Mouse (Mus musculus): ENCODE data around the gene Tob2. TPM values are rescaled to one million over a fixed set of nuclear protein-coding genes. Genes with fewer than 3 reads are reported as not detected.

Tob2 gene
- total and polyA plus RNA-seq, 3 experiments = 49.7 to 114 (median 101) TPM

- no peak for DNase-seq
- no peak for TF ChIP-seq POLR2A (IDR thresholded peaks at IDR 0.05; ENCODE audit: insufficient read depth, low read depth, low read length)
- TF ChIP-seq EP300 (IDR thresholded peaks at IDR 0.05; ENCODE audit: insufficient read depth, low read depth, low read length) = no peak
- TF ChIP-seq CTCF (IDR thresholded peaks at IDR 0.05) = no peak
- peaks cover 25% of the 10 kb centered on the region for H3K36me3 ChIP-seq (ENCODE audit: control insufficient read depth, insufficient read depth, low read length)
- H3K27ac ChIP-seq = peak overlapping the region; percentile 40
- H3K79me2 ChIP-seq (replicated peaks; ENCODE audit: control insufficient read depth, insufficient read depth, low read length) = peaks cover 6% of the 10 kb centered on the region
- no peak overlapping the region for H3K4me3 ChIP-seq
- H3K4me1 ChIP-seq (ENCODE audit: control insufficient read depth, insufficient read depth, low read length) = peaks cover 12% of the 10 kb centered on the region
- H3K9ac ChIP-seq (ENCODE audit: low read depth, low read length) = no peak overlapping the region
- intact Hi-C loops (cut with DNase I) = no loop called here
- WGBS = 60% methylated on average over 9 of the region's 9 CpGs
- H3K27me3 ChIP-seq (ENCODE audit: control insufficient read depth, insufficient read depth, low read length) = no peaks in the 10 kb centered on the region
Measured at GRCm38 (mm10) chr15:81852411-81853000, 6.1 kb downstream of the Tob2 start.

DNA sequence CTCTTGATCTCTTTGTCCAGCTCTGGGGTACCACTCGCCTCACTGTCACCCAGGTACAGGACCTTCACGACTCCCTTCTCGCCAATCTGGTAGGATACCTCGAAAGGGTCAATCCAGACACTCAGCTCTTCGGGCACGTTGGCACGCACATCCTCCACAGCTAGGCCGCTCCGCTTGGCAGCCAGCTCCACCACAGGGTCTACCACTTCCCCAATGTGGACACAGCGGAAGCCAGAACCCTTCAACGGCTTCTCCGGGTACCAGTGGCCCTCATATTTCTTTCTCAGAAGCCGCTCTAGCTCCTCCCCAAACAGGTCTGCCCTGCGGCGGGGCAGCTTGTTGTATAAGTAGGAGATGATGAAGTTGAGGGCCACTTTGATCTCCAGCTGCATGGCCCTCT is 7.2 kb downstream of the Tob2 start:
- no peaks in the 10 kb centered on the region for H3K27me3 ChIP-seq (ENCODE audit: control insufficient read depth, insufficient read depth, low read length)
- 73% methylated on average over 15 of the region's 15 CpGs for WGBS
- peaks cover 6% of the 10 kb centered on the region for H3K79me2 ChIP-seq (replicated peaks; ENCODE audit: control insufficient read depth, insufficient read depth, low read length)
- TF ChIP-seq POLR2A (IDR thresholded peaks at IDR 0.05; ENCODE audit: insufficient read depth, low read depth, low read length) = no peak
- TF ChIP-seq CTCF (IDR thresholded peaks at IDR 0.05) = no peak
- TF ChIP-seq EP300 (IDR thresholded peaks at IDR 0.05; ENCODE audit: insufficient read depth, low read depth, low read length) = no peak
- no peak overlapping the region for H3K9ac ChIP-seq (ENCODE audit: low read depth, low read length)
- peak overlapping the region; percentile 40; the same call in 1 of the 2 replicates for H3K27ac ChIP-seq
- H3K36me3 ChIP-seq (ENCODE audit: control insufficient read depth, insufficient read depth, low read length) = peaks cover 25% of the 10 kb centered on the region
- intact Hi-C loops (cut with DNase I) = no loop called here
- no peak overlapping the region for H3K4me3 ChIP-seq
- peaks cover 12% of the 10 kb centered on the region for H3K4me1 ChIP-seq (ENCODE audit: control insufficient read depth, insufficient read depth, low read length)
- no peak for DNase-seq

DNA sequence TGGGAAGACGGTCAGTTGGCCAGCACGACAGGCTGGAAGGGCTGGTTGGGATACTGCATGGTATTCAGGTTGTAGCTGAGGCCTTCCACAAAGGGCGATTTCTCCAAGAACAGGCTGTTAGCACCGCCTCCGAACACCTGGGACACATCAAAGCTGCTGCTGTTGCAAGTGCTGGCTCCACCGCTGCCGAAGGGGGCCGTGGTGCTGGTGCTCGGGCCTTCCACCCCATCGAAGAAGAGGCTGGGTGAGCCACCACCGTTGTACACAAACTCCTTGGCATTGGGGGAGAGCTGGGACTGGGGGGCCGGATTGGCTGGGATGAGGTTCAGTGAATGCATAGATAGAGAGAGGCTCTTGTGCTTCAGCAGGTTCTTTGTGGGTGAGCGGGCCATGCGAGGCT is 7.9 kb downstream of the Tob2 start:
- peaks cover 15% of the 10 kb centered on the region for H3K4me1 ChIP-seq (ENCODE audit: control insufficient read depth, insufficient read depth, low read length)
- no peak overlapping the region for H3K4me3 ChIP-seq
- H3K27ac ChIP-seq = peak overlapping the region; percentile 9; the same call in 1 of the 2 replicates
- TF ChIP-seq CTCF (IDR thresholded peaks at IDR 0.05) = no peak
- no peak for TF ChIP-seq EP300 (IDR thresholded peaks at IDR 0.05; ENCODE audit: insufficient read depth, low read depth, low read length)
- no peak for TF ChIP-seq POLR2A (IDR thresholded peaks at IDR 0.05; ENCODE audit: insufficient read depth, low read depth, low read length)
- intact Hi-C loops (cut with DNase I) = no loop called here
- H3K9ac ChIP-seq (ENCODE audit: low read depth, low read length) = peak overlapping the region; percentile 0; the same call in 1 of the 2 replicates
- H3K27me3 ChIP-seq (ENCODE audit: control insufficient read depth, insufficient read depth, low read length) = no peaks in the 10 kb centered on the region
- peaks cover 25% of the 10 kb centered on the region for H3K36me3 ChIP-seq (ENCODE audit: control insufficient read depth, insufficient read depth, low read length)
- H3K79me2 ChIP-seq (replicated peaks; ENCODE audit: control insufficient read depth, insufficient read depth, low read length) = peaks cover 5% of the 10 kb centered on the region
- no peak for DNase-seq
- WGBS = 72% methylated on average over 14 of the region's 14 CpGs

DNA sequence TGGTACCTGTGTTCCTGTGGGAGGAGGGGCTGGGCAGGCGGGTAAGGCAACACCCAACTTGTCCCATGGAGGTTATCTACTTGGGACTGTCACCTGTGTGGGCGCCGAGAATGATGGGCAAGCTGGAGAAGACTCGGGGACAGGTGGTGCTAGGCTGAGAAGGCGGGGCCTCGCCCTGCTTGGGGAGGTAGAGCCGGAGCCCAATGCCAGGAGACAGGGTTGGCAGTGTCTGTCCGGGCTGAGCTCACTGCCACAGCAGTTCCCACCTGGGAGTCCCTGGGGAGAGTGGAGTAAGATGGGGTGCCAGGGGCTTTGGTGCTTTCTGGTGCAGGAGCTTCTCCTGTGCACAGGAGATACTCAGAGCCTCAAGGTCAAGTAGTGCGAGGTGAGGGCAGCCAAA is 9.5 kb downstream of the Tob2 start:
- peaks cover 5% of the 10 kb centered on the region for H3K79me2 ChIP-seq (replicated peaks; ENCODE audit: control insufficient read depth, insufficient read depth, low read length)
- DNase-seq = peak in 1 of 2 experiments; percentile 50
- H3K36me3 ChIP-seq (ENCODE audit: control insufficient read depth, insufficient read depth, low read length) = peaks cover 25% of the 10 kb centered on the region
- peak overlapping the region; percentile 56; the same call in 1 of the 2 replicates for H3K27ac ChIP-seq
- TF ChIP-seq POLR2A (IDR thresholded peaks at IDR 0.05; ENCODE audit: insufficient read depth, low read depth, low read length) = no peak
- 0 out of 2 replicates have a peak, but pooled peaks have one; percentile 36 for TF ChIP-seq EP300 (IDR thresholded peaks at IDR 0.05; ENCODE audit: insufficient read depth, low read depth, low read length)
- 55% methylated on average over 9 of the region's 9 CpGs for WGBS
- peak overlapping the region; percentile 26; the same call in 1 of the 2 replicates for H3K9ac ChIP-seq (ENCODE audit: low read depth, low read length)
- peaks cover 18% of the 10 kb centered on the region for H3K4me1 ChIP-seq (ENCODE audit: control insufficient read depth, insufficient read depth, low read length)
- no peak overlapping the region for H3K4me3 ChIP-seq
- H3K27me3 ChIP-seq (ENCODE audit: control insufficient read depth, insufficient read depth, low read length) = no peaks in the 10 kb centered on the region
- intact Hi-C loops (cut with DNase I) = no loop called here

DNA sequence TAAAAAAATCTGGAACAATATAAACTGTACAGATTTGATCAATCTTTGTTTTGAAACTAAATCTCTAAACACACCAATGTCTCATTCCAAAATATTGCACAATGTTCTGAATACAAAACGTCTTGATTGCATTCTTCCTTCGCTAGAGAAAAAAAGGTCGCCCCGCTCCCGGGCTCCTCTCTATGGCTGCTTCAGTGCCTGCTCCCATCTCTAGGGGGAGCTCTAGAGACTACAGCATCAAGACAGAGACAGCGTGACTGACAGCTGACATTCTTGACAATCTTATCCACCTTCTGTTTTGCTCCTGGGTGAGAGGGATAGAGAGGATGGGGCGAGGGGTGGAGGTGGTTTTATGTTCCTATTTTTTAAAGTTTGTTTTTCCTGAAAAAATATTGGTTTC is 10.3 kb downstream of the Tob2 start:
- Histone ChIP-seq H3K27me3 (ENCODE audit: control insufficient read depth, insufficient read depth, low read length) (no peaks in the 10 kb centered on the region), H3K27ac (peak overlapping the region; percentile 52; the same call in 1 of the 2 replicates), H3K4me3 (no peak overlapping the region), H3K9ac (ENCODE audit: low read depth, low read length) (no peak overlapping the region), H3K79me2 (replicated peaks; ENCODE audit: control insufficient read depth, insufficient read depth, low read length) (peaks cover 5% of the 10 kb centered on the region), H3K36me3 (ENCODE audit: control insufficient read depth, insufficient read depth, low read length) (peaks cover 25% of the 10 kb centered on the region), H3K4me1 (ENCODE audit: control insufficient read depth, insufficient read depth, low read length) (peaks cover 15% of the 10 kb centered on the region)
- no peak; the same call in 1 of the 2 replicates for TF ChIP-seq CTCF (IDR thresholded peaks at IDR 0.05)
- no peak for TF ChIP-seq EP300 (IDR thresholded peaks at IDR 0.05; ENCODE audit: insufficient read depth, low read depth, low read length)
- no peak for TF ChIP-seq POLR2A (IDR thresholded peaks at IDR 0.05; ENCODE audit: insufficient read depth, low read depth, low read length)
- DNase-seq = peak; percentile 64 to 66
- 16% methylated on average over 7 of the region's 7 CpGs for WGBS
- intact Hi-C loops (cut with DNase I) = no loop called here

- no peak overlapping the region for H3K4me3 ChIP-seq
- 77% methylated on average over 5 of the region's 5 CpGs for WGBS
- no peak overlapping the region for H3K9ac ChIP-seq (ENCODE audit: low read depth, low read length)
- H3K36me3 ChIP-seq (ENCODE audit: control insufficient read depth, insufficient read depth, low read length) = peaks cover 23% of the 10 kb centered on the region
- DNase-seq = no peak
- H3K4me1 ChIP-seq (ENCODE audit: control insufficient read depth, insufficient read depth, low read length) = peaks cover 14% of the 10 kb centered on the region
- no peaks in the 10 kb centered on the region for H3K27me3 ChIP-seq (ENCODE audit: control insufficient read depth, insufficient read depth, low read length)
- peaks cover 5% of the 10 kb centered on the region for H3K79me2 ChIP-seq (replicated peaks; ENCODE audit: control insufficient read depth, insufficient read depth, low read length)
- intact Hi-C loops (cut with DNase I) = no loop called here
- TF ChIP-seq EP300 (IDR thresholded peaks at IDR 0.05; ENCODE audit: insufficient read depth, low read depth, low read length) = no peak
- TF ChIP-seq CTCF (IDR thresholded peaks at IDR 0.05) = no peak
- no peak for TF ChIP-seq POLR2A (IDR thresholded peaks at IDR 0.05; ENCODE audit: insufficient read depth, low read depth, low read length)
- H3K27ac ChIP-seq = peak overlapping the region; percentile 52
Measured at GRCm38 (mm10) chr15:81847861-81848260, 10.7 kb downstream of the Tob2 start.
